In the genomic region with DNA sequence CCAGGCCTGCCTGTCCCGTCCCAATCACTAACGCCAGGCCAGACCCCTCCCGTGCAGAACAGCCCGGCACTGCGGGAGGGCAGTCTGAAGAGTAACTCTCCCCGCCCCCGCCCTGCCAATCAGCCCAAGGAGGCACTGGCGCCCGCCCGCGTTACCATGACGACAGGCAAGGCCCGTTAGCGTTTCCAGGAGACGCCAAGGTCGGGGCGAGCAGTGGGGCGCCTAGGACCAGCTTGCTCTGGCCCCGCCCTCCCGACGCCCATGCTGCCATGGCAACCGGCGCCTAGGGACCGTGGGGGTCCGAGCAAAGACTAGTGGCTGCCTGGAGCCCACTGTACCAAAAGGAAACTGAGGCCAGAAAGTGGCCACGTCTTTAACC, we compare ENCODE assay signal across 8 mouse cellular contexts. TPM values are rescaled to one million over a fixed set of nuclear protein-coding genes. Genes with fewer than 3 reads are reported as not detected.
DNase-seq lines count a peak whose midpoint lies in the region; ATAC-seq and TF ChIP-seq lines count a peak whose summit lies in the region.

No protein-coding gene starts in this region.

- H3K27ac ChIP-seq in ES-Bruce4 (ENCODE audit: insufficient read depth, low read length): no peak overlapping the region
- H3K27ac ChIP-seq in bone marrow, adult 2 months (ENCODE audit: control insufficient read depth, insufficient read depth, low read depth, low read length, poor library complexity): peak overlapping the region; percentile 56
- H3K27ac ChIP-seq in embryonic facial prominence, embryonic 15.5 days (replicated peaks): 0 out of 2 replicates have a peak overlapping the region, but pooled peaks have one; percentile 39
- H3K27ac ChIP-seq in heart, postnatal 0 days (ENCODE audit: low read depth): peak overlapping the region; percentile 69
- H3K27ac ChIP-seq in liver, embryonic 16.5 days (ENCODE audit: low read length): peak overlapping the region; percentile 48

- no peaks in the 10 kb centered on the region for H3K9me3 ChIP-seq in ES-Bruce4 (replicated peaks; ENCODE audit: control insufficient read depth, insufficient read depth, low read length, poor library complexity, severe bottlenecking)
- H3K9me3 ChIP-seq in embryonic facial prominence, embryonic 15.5 days (replicated peaks): no peaks in the 10 kb centered on the region
- H3K9me3 ChIP-seq in heart, postnatal 0 days (replicated peaks; ENCODE audit: control insufficient read depth, low read length): no peaks in the 10 kb centered on the region
- H3K9me3 ChIP-seq in liver, embryonic 16.5 days (replicated peaks; ENCODE audit: control insufficient read depth, low read length): no peaks in the 10 kb centered on the region; the same call in 1 of the 2 replicates

- peak; percentile 53 for DNase-seq in heart, postnatal 0 days (ENCODE audit: low spot score)
- peak; percentile 90 for DNase-seq in kidney, postnatal 14 days
- peak; percentile 98 for DNase-seq in neural tube, embryonic 10.5 days (ENCODE audit: extremely low spot score, low spot score)
- DNase-seq in testis, postnatal 14 days (ENCODE audit: low spot score): peak; percentile 91

- no peak overlapping the region for H3K4me3 ChIP-seq in ES-Bruce4 (ENCODE audit: low read depth, low read length)
- H3K4me3 ChIP-seq in bone marrow, adult 2 months (replicated peaks; ENCODE audit: control insufficient read depth, low read depth, low read length): no peak overlapping the region
- peak overlapping the region; percentile 23 for H3K4me3 ChIP-seq in embryonic facial prominence, embryonic 15.5 days (replicated peaks)
- peak overlapping the region; percentile 18; the same call in 1 of the 2 replicates for H3K4me3 ChIP-seq in heart, postnatal 0 days (ENCODE audit: low read depth, low read length)
- H3K4me3 ChIP-seq in liver, embryonic 16.5 days (ENCODE audit: low read depth, low read length): peak overlapping the region; percentile 21

- no peak for TF ChIP-seq POLR2A in ES-Bruce4 (IDR thresholded peaks at IDR 0.05; ENCODE audit: insufficient read depth, low read length)
- no peak for TF ChIP-seq POLR2A in bone marrow, adult 2 months (IDR thresholded peaks at IDR 0.05; ENCODE audit: borderline replicate concordance, control insufficient read depth, low read depth, low read length)

- H3K4me2 ChIP-seq in embryonic facial prominence, embryonic 15.5 days (replicated peaks): peak overlapping the region; percentile 47
- H3K4me2 ChIP-seq in heart, postnatal 0 days (ENCODE audit: low read depth, low read length): peak overlapping the region; percentile 45
- H3K4me2 ChIP-seq in liver, embryonic 16.5 days (ENCODE audit: low read depth, low read length): peak overlapping the region; percentile 54

- 0 out of 2 replicates have a peak, but pooled peaks have one; percentile 31 for TF ChIP-seq EP300 in ES-Bruce4 (IDR thresholded peaks at IDR 0.05; ENCODE audit: insufficient read depth, low read depth, low read length)
- no peak for TF ChIP-seq EP300 in heart, postnatal 0 days (IDR thresholded peaks at IDR 0.05; ENCODE audit: low read depth)

- no peak overlapping the region for H3K9ac ChIP-seq in ES-Bruce4 (ENCODE audit: low read depth, poor library complexity, severe bottlenecking)
- no peak overlapping the region for H3K9ac ChIP-seq in embryonic facial prominence, embryonic 15.5 days
- no peak overlapping the region for H3K9ac ChIP-seq in heart, postnatal 0 days (replicated peaks; ENCODE audit: low read depth, low read length)
- H3K9ac ChIP-seq in liver, embryonic 16.5 days (ENCODE audit: low read depth, low read length): no peak overlapping the region

- TF ChIP-seq CTCF in ES-Bruce4 (IDR thresholded peaks at IDR 0.05; ENCODE audit: low read depth, low read length): no peak
- TF ChIP-seq CTCF in bone marrow, adult 2 months (IDR thresholded peaks at IDR 0.05; ENCODE audit: control insufficient read depth, insufficient read depth, low read length): no peak
- TF ChIP-seq CTCF in heart, postnatal 0 days (IDR thresholded peaks at IDR 0.05; ENCODE audit: low read depth): no peak

- no peaks in the 10 kb centered on the region for H3K27me3 ChIP-seq in ES-Bruce4 (ENCODE audit: control insufficient read depth, insufficient read depth, low read length, poor library complexity, severe bottlenecking)
- no peaks in the 10 kb centered on the region for H3K27me3 ChIP-seq in embryonic facial prominence, embryonic 15.5 days
- no peaks in the 10 kb centered on the region for H3K27me3 ChIP-seq in heart, postnatal 0 days (ENCODE audit: control insufficient read depth, insufficient read depth, low read length)
- H3K27me3 ChIP-seq in liver, embryonic 16.5 days (ENCODE audit: control insufficient read depth, insufficient read depth, low read depth, low read length): no peaks in the 10 kb centered on the region

- ATAC-seq in embryonic facial prominence, embryonic 15.5 days (ENCODE audit: insufficient number of reproducible peaks, low FRiP score, low TSS enrichment, low read depth): 0 out of 2 replicates have a peak, but pooled peaks have one; percentile 25
- ATAC-seq in heart, postnatal 0 days (ENCODE audit: insufficient read depth, low read depth): peak; percentile 40
- ATAC-seq in liver, embryonic 16.5 days (ENCODE audit: low read depth): peak; percentile 74

- 6% methylated on average over 26 of the region's 26 CpGs for WGBS in bone marrow, adult 2 months
- WGBS in embryonic facial prominence, embryonic 15.5 days: 2% methylated on average over 26 of the region's 26 CpGs
- 5% methylated on average over 24 of the region's 26 CpGs for WGBS in heart, postnatal 0 days
- under 1% methylated on average over 26 of the region's 26 CpGs for WGBS in liver, embryonic 16.5 days (ENCODE audit: insufficient replicate concordance)

- peaks cover 12% of the 10 kb centered on the region for H3K4me1 ChIP-seq in ES-Bruce4 (ENCODE audit: control insufficient read depth, insufficient read depth, low read length)
- H3K4me1 ChIP-seq in bone marrow, adult 2 months (ENCODE audit: control insufficient read depth, insufficient read depth, low read length): peaks cover 3% of the 10 kb centered on the region
- H3K4me1 ChIP-seq in embryonic facial prominence, embryonic 15.5 days: peaks cover 58% of the 10 kb centered on the region
- H3K4me1 ChIP-seq in heart, postnatal 0 days (ENCODE audit: control insufficient read depth, insufficient read depth): peaks cover 14% of the 10 kb centered on the region
- peaks cover 26% of the 10 kb centered on the region for H3K4me1 ChIP-seq in liver, embryonic 16.5 days (ENCODE audit: control insufficient read depth, low read depth, low read length)

- H3K36me3 ChIP-seq in ES-Bruce4 (ENCODE audit: control insufficient read depth, insufficient read depth, low read length, poor library complexity, severe bottlenecking): peaks cover 5% of the 10 kb centered on the region; the same call in 1 of the 2 replicates
- H3K36me3 ChIP-seq in embryonic facial prominence, embryonic 15.5 days: peaks cover 20% of the 10 kb centered on the region
- 0 out of 2 replicates have a peak, but pooled peaks cover 5% of the 10 kb centered on the region for H3K36me3 ChIP-seq in heart, postnatal 0 days (replicated peaks; ENCODE audit: control insufficient read depth, insufficient read depth, low read length)
- H3K36me3 ChIP-seq in liver, embryonic 16.5 days (ENCODE audit: control insufficient read depth, insufficient read depth): no peaks in the 10 kb centered on the region

RNA-seq across cellular contexts. Expression of a gene that starts 7.1 kb away (rescaled TPM):
- 61.5 and 72.3 TPM in 2 replicates for polyA plus RNA-seq in ES-Bruce4 (2011; ENCODE audit: insufficient read depth, insufficient read length, low read depth, missing spikeins)
- polyA plus RNA-seq in bone marrow, adult 2 months (2011; ENCODE audit: insufficient read depth, insufficient read length, low replicate concordance, missing spikeins): 11.2 and 23.7 TPM in 2 replicates
- 139 and 143 TPM in 2 replicates for polyA plus RNA-seq in embryonic facial prominence, embryonic 15.5 days (2015; fragmentation: Nextera tagmentation; extraction: Ambion mirVana)
- total RNA-seq in heart, postnatal 0 days (2014; rRNA removed; ENCODE audit: low replicate concordance): 111 and 125 TPM in 2 replicates
- 53.3 and 59.6 TPM in 2 replicates for polyA plus RNA-seq in heart, postnatal 0 days (2015; fragmentation: Nextera tagmentation; extraction: Ambion mirVana)
- polyA plus RNA-seq in liver, embryonic 16.5 days (2015; fragmentation: Nextera tagmentation; extraction: Ambion mirVana): 35.0 and 38.0 TPM in 2 replicates

RNA-seq across cellular contexts. Expression of a gene that starts 7.4 kb away (rescaled TPM):
- 49.9 and 50.2 TPM in 2 replicates for polyA plus RNA-seq in ES-Bruce4 (2011; ENCODE audit: insufficient read depth, insufficient read length, low read depth, missing spikeins)
- polyA plus RNA-seq in bone marrow, adult 2 months (2011; ENCODE audit: insufficient read depth, insufficient read length, low replicate concordance, missing spikeins): 45.2 and 107 TPM in 2 replicates
- polyA plus RNA-seq in embryonic facial prominence, embryonic 15.5 days (2015; fragmentation: Nextera tagmentation; extraction: Ambion mirVana): 127 and 130 TPM in 2 replicates
- 107 and 143 TPM in 2 replicates for total RNA-seq in heart, postnatal 0 days (2014; rRNA removed; ENCODE audit: low replicate concordance)
- 55.6 and 57.3 TPM in 2 replicates for polyA plus RNA-seq in heart, postnatal 0 days (2015; fragmentation: Nextera tagmentation; extraction: Ambion mirVana)
- polyA plus RNA-seq in liver, embryonic 16.5 days (2015; fragmentation: Nextera tagmentation; extraction: Ambion mirVana): 25.1 and 32.3 TPM in 2 replicates

RNA-seq across cellular contexts. Expression of a gene that starts 14.7 kb away (rescaled TPM):
- polyA plus RNA-seq in ES-Bruce4 (2011; ENCODE audit: insufficient read depth, insufficient read length, low read depth, missing spikeins): not detected in 2 replicates
- polyA plus RNA-seq in bone marrow, adult 2 months (2011; ENCODE audit: insufficient read depth, insufficient read length, low replicate concordance, missing spikeins): 3.4 and 18.8 TPM in 2 replicates
- 2.9 and 4.0 TPM in 2 replicates for polyA plus RNA-seq in embryonic facial prominence, embryonic 15.5 days (2015; fragmentation: Nextera tagmentation; extraction: Ambion mirVana)
- total RNA-seq in heart, postnatal 0 days (2014; rRNA removed; ENCODE audit: low replicate concordance): 1.5 and 2.2 TPM in 2 replicates
- polyA plus RNA-seq in heart, postnatal 0 days (2015; fragmentation: Nextera tagmentation; extraction: Ambion mirVana): 1.3 and 1.6 TPM in 2 replicates
- 7.5 and 9.0 TPM in 2 replicates for polyA plus RNA-seq in liver, embryonic 16.5 days (2015; fragmentation: Nextera tagmentation; extraction: Ambion mirVana)

RNA-seq across cellular contexts. Expression of a gene that starts 31.0 kb away (rescaled TPM):
- 1.9 and 2.1 TPM in 2 replicates for polyA plus RNA-seq in ES-Bruce4 (2011; ENCODE audit: insufficient read depth, insufficient read length, low read depth, missing spikeins)
- 3.1 TPM in 1 of 2 replicates, not detected in the other for polyA plus RNA-seq in bone marrow, adult 2 months (2011; ENCODE audit: insufficient read depth, insufficient read length, low replicate concordance, missing spikeins)
- polyA plus RNA-seq in embryonic facial prominence, embryonic 15.5 days (2015; fragmentation: Nextera tagmentation; extraction: Ambion mirVana): 0.16 TPM in 2 replicates
- 0.15 and 5.4 TPM in 2 replicates for total RNA-seq in heart, postnatal 0 days (2014; rRNA removed; ENCODE audit: low replicate concordance)
- 1.4 and 1.7 TPM in 2 replicates for polyA plus RNA-seq in heart, postnatal 0 days (2015; fragmentation: Nextera tagmentation; extraction: Ambion mirVana)
- polyA plus RNA-seq in liver, embryonic 16.5 days (2015; fragmentation: Nextera tagmentation; extraction: Ambion mirVana): 2.7 and 3.1 TPM in 2 replicates

RNA-seq across cellular contexts. Expression of a gene that starts 58.9 kb away (rescaled TPM):
- 30.2 and 44.4 TPM in 2 replicates for polyA plus RNA-seq in ES-Bruce4 (2011; ENCODE audit: insufficient read depth, insufficient read length, low read depth, missing spikeins)
- polyA plus RNA-seq in bone marrow, adult 2 months (2011; ENCODE audit: insufficient read depth, insufficient read length, low replicate concordance, missing spikeins): 4.3 and 21.1 TPM in 2 replicates
- polyA plus RNA-seq in embryonic facial prominence, embryonic 15.5 days (2015; fragmentation: Nextera tagmentation; extraction: Ambion mirVana): 52.1 and 56.6 TPM in 2 replicates
- total RNA-seq in heart, postnatal 0 days (2014; rRNA removed; ENCODE audit: low replicate concordance): 18.0 and 36.3 TPM in 2 replicates
- polyA plus RNA-seq in heart, postnatal 0 days (2015; fragmentation: Nextera tagmentation; extraction: Ambion mirVana): 26.9 and 29.1 TPM in 2 replicates
- 18.9 and 20.5 TPM in 2 replicates for polyA plus RNA-seq in liver, embryonic 16.5 days (2015; fragmentation: Nextera tagmentation; extraction: Ambion mirVana)

Comparison
In these comparisons a context has a peak if more than half of its experiments do, and no peak if none do; other contexts are left out.
1. H3K4me3 ChIP-seq: peak in embryonic facial prominence, embryonic 15.5 days (single experiment), heart, postnatal 0 days (single experiment) and liver, embryonic 16.5 days (single experiment); none in ES-Bruce4 (single experiment) and bone marrow, adult 2 months (single experiment).
2. Peak in every context shown above with its lines, with median percentiles within 50 percentile points of each other: ATAC-seq, H3K4me2 ChIP-seq and DNase-seq.